Mouse (Mus musculus) midbrain, embryonic 15.5 days (tissue): ENCODE results near the gene Dpf1. TPM values are rescaled to one million over a fixed set of nuclear protein-coding genes. Genes with fewer than 3 reads are reported as not detected.

Experiments
- ATAC-seq: fragments of 200-750 bp; cut with Nextera tagmentation; replicated peaks from 2 replicates; pipeline ENCODE4 v1.8.0; 2017; ENCODE audit warnings: moderate TSS enrichment
- H3K27ac ChIP-seq: fragments of 300-500 bp; sonication (generic); 2 replicates; pipeline ENCODE4 v1.5.1; 2015; ENCODE audit warnings: mild to moderate bottlenecking, inconsistent platforms
- H3K27me3 ChIP-seq: fragments of 300-500 bp; sonication (generic); replicated peaks from 2 replicates; pipeline ENCODE4 v1.6.1; 2015; ENCODE audit warnings: inconsistent platforms
- H3K36me3 ChIP-seq: fragments of 300-500 bp; sonication (generic); replicated peaks from 2 replicates; pipeline ENCODE4 v1.6.1; 2015; ENCODE audit warnings: inconsistent platforms
- H3K4me1 ChIP-seq: fragments of 300-500 bp; sonication (generic); 2 replicates; pipeline ENCODE4 v1.6.1; 2015; ENCODE audit warnings: inconsistent platforms
- H3K4me2 ChIP-seq: fragments of 300-500 bp; sonication (generic); 2 replicates; pipeline ENCODE4 v1.6.1; 2015; ENCODE audit warnings: inconsistent platforms, mild to moderate bottlenecking, moderate library complexity
- H3K4me3 ChIP-seq: fragments of 300-500 bp; sonication (generic); 2 replicates; pipeline ENCODE4 v1.5.1; 2015; ENCODE audit warnings: mild to moderate bottlenecking, inconsistent platforms
- H3K9ac ChIP-seq: fragments of 300-500 bp; sonication (generic); 2 replicates; pipeline ENCODE4 v1.6.1; 2015; ENCODE audit warnings: mild to moderate bottlenecking, inconsistent platforms
- H3K9me3 ChIP-seq: fragments of 300-500 bp; sonication (generic); 2 replicates; pipeline ENCODE4 v1.6.1; 2016; ENCODE audit warnings: inconsistent platforms
- WGBS: fragments of 180-500 bp; shearing (Covaris S2); methylation state at CpG from one replicate; pipeline ENCODE4 v1.1.7; 2015; ENCODE audit warnings: mixed read lengths; 5-methylcytosine and 5-hydroxymethylcytosine counted together
- polyA plus RNA-seq: library from polyadenylated mRNA; unstranded; fragments of >200 nt; fragmentation: Nextera tagmentation; extraction: Ambion mirVana; gene quantifications from 2 replicates; pipeline ENCODE4 v1.2.1, GENCODE M21; 2015

The Dpf1 gene
- polyA plus RNA-seq, 1 experiment from 2014 or later = 256 TPM

- Histone ChIP-seq H3K27me3 (no peaks in the 10 kb centered on the region), H3K9me3 (no peaks in the 10 kb centered on the region), H3K27ac (peak overlapping the region; percentile 92), H3K4me3 (no peak overlapping the region), H3K4me1 (peaks cover 86% of the 10 kb centered on the region), H3K36me3 (no peaks in the 10 kb centered on the region), H3K9ac (peak overlapping the region; percentile 7), H3K4me2 (peak overlapping the region; percentile 43)
- ATAC-seq = peak; percentile 48
- 0% methylated on average over 2 of the region's 2 CpGs for WGBS
Observed at GRCm38 (mm10) chr7:29317558-29317957, 13.8 kb downstream of the Dpf1 start.

GRCm38 (mm10) chr7:29318115-29318911, 14.6 kb downstream of the Dpf1 start:
- Histone ChIP-seq H3K4me1 (peaks cover 80% of the 10 kb centered on the region), H3K9ac (peak overlapping the region; percentile 15; the same call in 1 of the 2 replicates), H3K4me3 (no peak overlapping the region), H3K27ac (peak overlapping the region; percentile 92), H3K9me3 (no peaks in the 10 kb centered on the region), H3K4me2 (peak overlapping the region; percentile 43), H3K36me3 (0 out of 2 replicates have a peak, but pooled peaks cover 4% of the 10 kb centered on the region), H3K27me3 (no peaks in the 10 kb centered on the region)
- peak; percentile 5 for ATAC-seq
- WGBS = 4% methylated on average over 18 of the region's 18 CpGs

- 0 out of 2 replicates have a peak, but pooled peaks cover 6% of the 10 kb centered on the region for H3K36me3 ChIP-seq
- no peaks in the 10 kb centered on the region for H3K9me3 ChIP-seq
- H3K4me2 ChIP-seq = peak overlapping the region; percentile 43
- H3K4me1 ChIP-seq = peaks cover 67% of the 10 kb centered on the region
- peak overlapping the region; percentile 92 for H3K27ac ChIP-seq
- WGBS = 12% methylated on average over 19 of the region's 19 CpGs
- no peaks in the 10 kb centered on the region for H3K27me3 ChIP-seq
- 0 out of 2 replicates have a peak, but pooled peaks have one; percentile 4 for ATAC-seq
- no peak overlapping the region for H3K4me3 ChIP-seq
- H3K9ac ChIP-seq = 0 out of 2 replicates have a peak overlapping the region, but pooled peaks have one; percentile 15
Observed at GRCm38 (mm10) chr7:29319337-29320307, 15.9 kb downstream of the Dpf1 start.

- no peak overlapping the region for H3K4me3 ChIP-seq
- H3K4me1 ChIP-seq = no peaks in the 10 kb centered on the region
- 92% methylated on average over 6 of the region's 6 CpGs for WGBS
- ATAC-seq = no peak
- no peak overlapping the region for H3K27ac ChIP-seq
- H3K27me3 ChIP-seq = no peaks in the 10 kb centered on the region
- no peaks in the 10 kb centered on the region for H3K9me3 ChIP-seq
- H3K4me2 ChIP-seq = no peak overlapping the region
- no peak overlapping the region for H3K9ac ChIP-seq
- peaks cover 20% of the 10 kb centered on the region for H3K36me3 ChIP-seq
Observed at GRCm38 (mm10) chr7:29327087-29327486, 23.3 kb downstream of the Dpf1 start.

- 89% methylated on average over 16 of the region's 16 CpGs for WGBS
- no peaks in the 10 kb centered on the region for H3K9me3 ChIP-seq
- H3K27me3 ChIP-seq = no peaks in the 10 kb centered on the region
- no peak overlapping the region for H3K4me3 ChIP-seq
- no peak overlapping the region for H3K9ac ChIP-seq
- H3K4me1 ChIP-seq = no peaks in the 10 kb centered on the region
- peaks cover 14% of the 10 kb centered on the region for H3K36me3 ChIP-seq
- no peak overlapping the region for H3K4me2 ChIP-seq
- ATAC-seq = no peak
- no peak overlapping the region for H3K27ac ChIP-seq
Observed at GRCm38 (mm10) chr7:29328984-29329383, 25.2 kb downstream of the Dpf1 start.

- H3K27ac ChIP-seq = no peak overlapping the region
- no peak overlapping the region for H3K4me3 ChIP-seq
- 50% methylated on average over 6 of the region's 7 CpGs for whole genome bisulfite sequencing
- H3K27me3 ChIP-seq = no peaks in the 10 kb centered on the region
- no peak for ATAC-seq
- H3K9me3 ChIP-seq = no peaks in the 10 kb centered on the region
- H3K4me2 ChIP-seq = no peak overlapping the region
- no peak overlapping the region for H3K9ac ChIP-seq
- no peaks in the 10 kb centered on the region for H3K4me1 ChIP-seq
- peaks cover 12% of the 10 kb centered on the region for H3K36me3 ChIP-seq
Observed at GRCm38 (mm10) chr7:29334156-29334555, 30.4 kb downstream of the Dpf1 start.

GRCm38 (mm10) chr7:29335276-29335675, 31.5 kb downstream of the Dpf1 start:
- Histone ChIP-seq H3K9me3 (no peaks in the 10 kb centered on the region), H3K27me3 (no peaks in the 10 kb centered on the region), H3K36me3 (peaks cover 12% of the 10 kb centered on the region), H3K4me3 (no peak overlapping the region), H3K27ac (no peak overlapping the region), H3K4me1 (no peaks in the 10 kb centered on the region), H3K4me2 (no peak overlapping the region), H3K9ac (no peak overlapping the region)
- no peak for ATAC-seq

GRCm38 (mm10) chr7:29335841-29336671, 32.3 kb downstream of the Dpf1 start:
- Histone ChIP-seq H3K4me3 (no peak overlapping the region), H3K4me2 (no peak overlapping the region), H3K27ac (no peak overlapping the region), H3K4me1 (no peaks in the 10 kb centered on the region), H3K36me3 (peaks cover 7% of the 10 kb centered on the region), H3K9ac (no peak overlapping the region), H3K27me3 (no peaks in the 10 kb centered on the region), H3K9me3 (no peaks in the 10 kb centered on the region)
- no peak for ATAC-seq
- WGBS = 92% methylated on average over 6 of the region's 6 CpGs

GRCm38 (mm10) chr7:29336795-29337319, 33.1 kb downstream of the Dpf1 start:
- Histone ChIP-seq H3K36me3 (no peaks in the 10 kb centered on the region; the same call in 1 of the 2 replicates), H3K4me3 (no peak overlapping the region), H3K9ac (no peak overlapping the region), H3K27me3 (no peaks in the 10 kb centered on the region), H3K4me2 (no peak overlapping the region), H3K27ac (no peak overlapping the region), H3K9me3 (no peaks in the 10 kb centered on the region), H3K4me1 (no peaks in the 10 kb centered on the region)
- ATAC-seq = no peak
- WGBS = 74% methylated on average over 9 of the region's 9 CpGs

GRCm38 (mm10) chr7:29337766-29338165, 34.0 kb downstream of the Dpf1 start:
- Histone ChIP-seq H3K9me3 (no peaks in the 10 kb centered on the region), H3K4me1 (peaks cover 6% of the 10 kb centered on the region; the same call in 1 of the 2 replicates), H3K27me3 (no peaks in the 10 kb centered on the region), H3K36me3 (no peaks in the 10 kb centered on the region), H3K27ac (no peak overlapping the region), H3K4me3 (no peak overlapping the region), H3K4me2 (no peak overlapping the region), H3K9ac (no peak overlapping the region)
- no peak for ATAC-seq
- 83% methylated on average over 2 of the region's 2 CpGs for WGBS

GRCm38 (mm10) chr7:29338351-29338919, 34.7 kb downstream of the Dpf1 start:
- Histone ChIP-seq H3K27me3 (no peaks in the 10 kb centered on the region), H3K36me3 (no peaks in the 10 kb centered on the region), H3K27ac (no peak overlapping the region), H3K9me3 (no peaks in the 10 kb centered on the region), H3K4me1 (peaks cover 6% of the 10 kb centered on the region; the same call in 1 of the 2 replicates), H3K4me3 (no peak overlapping the region), H3K4me2 (no peak overlapping the region), H3K9ac (no peak overlapping the region)
- whole genome bisulfite sequencing = 89% methylated on average over 9 of the region's 9 CpGs
- ATAC-seq = no peak
